Mouse (Mus musculus): ENCODE measurements around the gene Klc2.

DNA sequence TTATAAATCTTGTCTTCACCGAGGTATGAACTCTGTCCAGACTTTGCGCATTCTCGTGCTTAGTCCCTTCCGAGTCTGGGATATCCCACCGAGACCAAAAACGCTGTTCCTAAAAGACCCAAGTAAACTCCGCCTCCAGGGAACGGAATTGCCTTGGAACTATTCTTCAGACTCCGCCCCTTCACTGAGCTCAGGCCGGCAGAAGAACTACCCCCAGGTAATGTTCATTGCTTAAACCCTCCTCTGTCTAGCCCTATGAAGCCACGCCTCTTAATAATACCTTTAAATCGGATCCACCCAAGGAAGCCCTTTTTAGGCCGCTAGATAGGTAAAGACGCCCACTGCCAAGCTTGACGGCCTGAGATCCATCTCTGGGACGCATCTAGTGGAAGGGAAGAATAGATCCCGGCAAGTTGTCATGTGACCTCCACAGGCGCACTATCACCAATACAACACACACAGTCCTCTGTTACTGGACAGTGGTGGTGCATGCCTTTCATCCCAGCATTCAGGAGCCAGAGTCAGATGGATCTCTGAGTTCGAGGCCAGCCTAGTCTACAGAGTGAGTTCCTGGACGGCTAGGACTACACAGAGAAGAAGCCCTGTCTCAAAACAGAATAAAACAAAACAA is 45.9 kb downstream of the Klc2 start:
- TF ChIP-seq TAL1 (IDR thresholded peaks at IDR 0.05; ENCODE audit: low read length) (no peak), GATA1 (IDR thresholded peaks at IDR 0.05; ENCODE audit: low read length) (no peak)
